Mouse (Mus musculus) embryonic fibroblast, embryonic 13.5 days (primary cell): ENCODE results near the gene Clps.

Source experiments
- CTCF ChIP-seq: IDR thresholded peaks from 2 replicates; pipeline ENCODE4 v1.5.1; 2011; ENCODE audit warnings: mild to moderate bottlenecking, control low read depth, low read length, moderate library complexity, borderline replicate concordance; ENCODE audit not compliant: insufficient read depth
- POLR2A ChIP-seq: IDR thresholded peaks from 2 replicates; pipeline ENCODE4 v1.6.1; 2011; ENCODE audit warnings: low read depth, mild to moderate bottlenecking, control low read depth, low read length, moderate library complexity

DNA sequence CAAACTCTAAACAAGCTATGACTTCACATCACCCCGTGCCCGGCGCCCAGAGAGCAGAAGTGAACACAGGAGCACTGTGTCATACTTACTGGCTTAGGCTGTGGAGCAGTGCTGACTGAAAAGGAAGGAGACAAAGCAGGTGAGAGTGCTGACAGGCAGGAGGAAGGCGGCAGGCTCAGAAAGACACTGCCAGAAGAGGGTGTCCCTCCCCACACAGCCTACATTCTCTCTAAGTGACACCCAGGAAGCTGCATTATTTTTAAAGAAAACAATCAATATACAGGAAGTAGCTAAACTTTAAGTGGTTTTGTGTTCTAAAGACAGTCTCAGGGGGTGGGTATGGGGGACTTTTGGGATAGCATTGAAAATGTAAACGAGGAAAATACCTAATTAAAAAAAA, 40.2 kb upstream of the Clps start:
- TF ChIP-seq CTCF (no peak), POLR2A (no peak)
